Mouse (Mus musculus) limb, embryonic 14.5 days (tissue): ENCODE measurements at regions not wholly inside any gene's neighbourhood (a gene's known extent, or its start where the extent isn't known, plus 50 kb on each side); places are given as distances from the start of the nearest gene placed in this dataset.

Experiments used
- ATAC-seq: fragments of 200-750 bp; cut with Nextera tagmentation; 2 replicates; pipeline ENCODE4 v1.8.0; 2017; ENCODE audit warnings: low read depth, moderate number of reproducible peaks, moderate TSS enrichment; ENCODE audit not compliant: low FRiP score
- DNase-seq: peaks from one replicate; pipeline ENCODE4 v3.0.0-alpha.2; 2015; ENCODE audit warnings: low spot score
- H3K27ac ChIP-seq: fragments of 300-500 bp; sonication (generic); replicated peaks from 2 replicates; pipeline ENCODE4 v1.5.1; 2014; ENCODE audit warnings: low read depth, mild to moderate bottlenecking, low read length, moderate library complexity, mixed read lengths
- H3K27me3 ChIP-seq: fragments of 300-500 bp; sonication (generic); 2 replicates; pipeline ENCODE4 v1.6.1; 2014; ENCODE audit warnings: low read length, mixed read lengths; ENCODE audit not compliant: control insufficient read depth, insufficient read depth
- H3K36me3 ChIP-seq: fragments of 300-500 bp; sonication (generic); 2 replicates; pipeline ENCODE4 v1.6.1; 2014; ENCODE audit warnings: mild to moderate bottlenecking, low read length, moderate library complexity, mixed read lengths; ENCODE audit not compliant: control insufficient read depth, insufficient read depth
- H3K4me1 ChIP-seq: fragments of 300-500 bp; sonication (generic); 2 replicates; pipeline ENCODE4 v1.6.1; 2014; ENCODE audit warnings: antibody characterized with exemption, low read length, mixed read lengths; ENCODE audit not compliant: control insufficient read depth, insufficient read depth
- H3K4me2 ChIP-seq: fragments of 300-500 bp; sonication (generic); replicated peaks from 2 replicates; pipeline ENCODE4 v1.6.1; 2014; ENCODE audit warnings: low read depth, mild to moderate bottlenecking, low read length, moderate library complexity; ENCODE audit not compliant: severe bottlenecking
- H3K4me3 ChIP-seq: fragments of 300-500 bp; sonication (generic); replicated peaks from 2 replicates; pipeline ENCODE4 v1.5.1; 2014; ENCODE audit warnings: low read length
- H3K9ac ChIP-seq: fragments of 300-500 bp; sonication (generic); 2 replicates; pipeline ENCODE4 v1.6.1; 2014; ENCODE audit warnings: mild to moderate bottlenecking, low read depth, low read length, moderate library complexity; ENCODE audit not compliant: severe bottlenecking
- H3K9me3 ChIP-seq: fragments of 300-500 bp; sonication (generic); 2 replicates; pipeline ENCODE4 v1.6.1; 2016; ENCODE audit warnings: low read length; ENCODE audit not compliant: control insufficient read depth
- POLR2A ChIP-seq: fragments of 200-500 bp; IDR thresholded peaks from 2 replicates; pipeline ENCODE4 v1.8.0; 2012; ENCODE audit warnings: inconsistent platforms, mild to moderate bottlenecking, moderate library complexity, borderline replicate concordance; ENCODE audit not compliant: insufficient read depth, insufficient read length; ENCODE audit errors: extremely low read depth
- WGBS: fragments of 180-500 bp; shearing (Covaris S2); extraction: QIAGEN DNeasy Blood & Tissue Kit; methylation state at CpG from one replicate; pipeline ENCODE4 v1.1.7; 2014; 5-methylcytosine and 5-hydroxymethylcytosine counted together

GRCm38 (mm10) chrX:70949232-70949631, 100.8 kb upstream of the Mamld1 start:
- no peak for TF ChIP-seq POLR2A
- H3K27me3 ChIP-seq = no peaks in the 10 kb centered on the region
- H3K9ac ChIP-seq = no peak overlapping the region
- WGBS = 59% methylated on average over 3 of the region's 3 CpGs
- DNase-seq (no peak), ATAC-seq (no peak)
- no peak overlapping the region for H3K4me3 ChIP-seq
- H3K4me1 ChIP-seq = no peaks in the 10 kb centered on the region
- H3K9me3 ChIP-seq = no peaks in the 10 kb centered on the region
- no peaks in the 10 kb centered on the region for H3K36me3 ChIP-seq
- no peak overlapping the region for H3K27ac ChIP-seq
- no peak overlapping the region for H3K4me2 ChIP-seq

GRCm38 (mm10) chrX:70953022-70953421, 97.0 kb upstream of the Mamld1 start:
- H3K36me3 ChIP-seq = no peaks in the 10 kb centered on the region
- H3K4me2 ChIP-seq = no peak overlapping the region
- WGBS = 93% methylated on average over 3 of the region's 3 CpGs
- no peaks in the 10 kb centered on the region for H3K9me3 ChIP-seq
- TF ChIP-seq POLR2A = no peak
- DNase-seq (no peak), ATAC-seq (no peak)
- H3K27me3 ChIP-seq = no peaks in the 10 kb centered on the region
- H3K4me1 ChIP-seq = no peaks in the 10 kb centered on the region
- no peak overlapping the region for H3K27ac ChIP-seq
- H3K4me3 ChIP-seq = no peak overlapping the region
- no peak overlapping the region for H3K9ac ChIP-seq
